Comparison of ENCODE assay signal across 8 mouse cellular contexts in genomic region chr19:7494187-7495015, GRCm38 (mm10). TPM values are rescaled to one million over a fixed set of nuclear protein-coding genes. Genes with fewer than 3 reads are reported as not detected.
A peak's percentile ranks its signal among the peaks of the same experiment; 100 is the strongest.
DNase-seq lines count a peak whose midpoint lies in the region; ATAC-seq lines count a peak whose summit lies in the region.

No protein-coding gene starts in this region.

- peak overlapping the region; percentile 54 for H3K4me2 ChIP-seq in hindbrain, embryonic 12.5 days (replicated peaks)

- peak overlapping the region; percentile 97 for H3K27ac ChIP-seq in hindbrain, embryonic 12.5 days

- H3K27me3 ChIP-seq in hindbrain, embryonic 12.5 days, result no peaks in the 10 kb centered on the region

- under 1% methylated on average over 84 of the region's 84 CpGs for WGBS in hindbrain, embryonic 12.5 days

- no peaks in the 10 kb centered on the region for H3K36me3 ChIP-seq in hindbrain, embryonic 12.5 days

- H3K4me3 ChIP-seq in hindbrain, embryonic 12.5 days, result peak overlapping the region; percentile 70

- peak overlapping the region; percentile 87 for H3K9ac ChIP-seq in hindbrain, embryonic 12.5 days

- H3K4me1 ChIP-seq in hindbrain, embryonic 12.5 days, result peaks cover 4% of the 10 kb centered on the region; the same call in 1 of the 2 replicates

- ATAC-seq in hindbrain, embryonic 12.5 days (ENCODE audit: low FRiP score), result peak; percentile 97

- peak; percentile 92 for DNase-seq in MN1 (ENCODE audit: low spot score)
- peak; percentile 97 for DNase-seq in cerebellum, adult 9-10 months
- DNase-seq in frontal cortex, adult 2 months (ENCODE audit: extremely low spot score in 1 of 2, low spot score in 1 of 2), result peak; percentile 97 to 98
- peak; percentile 95 to 98 for DNase-seq in layer of hippocampus, postnatal 14 days (ENCODE audit: low spot score in 2 of 2)
- DNase-seq in lung, postnatal 14 days, result peak; percentile 94
- peak; percentile 78 for DNase-seq in retina, adult 2 months (ENCODE audit: low read depth, low spot score)
- DNase-seq in thymus, postnatal 36 days, result peak; percentile 86 to 89

- no peaks in the 10 kb centered on the region for H3K9me3 ChIP-seq in hindbrain, embryonic 12.5 days (replicated peaks)

RNA-seq across cellular contexts. Expression of gene Atl3, which starts 0.6 kb away (rescaled TPM):
- polyA plus RNA-seq in frontal cortex, adult 2 months (2012; rRNA removed), result 14.3 and 18.7 TPM in 2 replicates
- polyA plus RNA-seq in hindbrain, embryonic 12.5 days (2016; fragmentation: Nextera tagmentation; extraction: Ambion mirVana), result 9.4 and 10.5 TPM in 2 replicates
- 10 to 100 TPM; 20.8 to 20.9 TPM for total RNA-seq in layer of hippocampus, postnatal 14 days (2021)

RNA-seq across cellular contexts. Expression of gene Rtn3, which starts 11.3 kb away (rescaled TPM):
- 724 and 734 TPM in 2 replicates for polyA plus RNA-seq in frontal cortex, adult 2 months (2012; rRNA removed)
- polyA plus RNA-seq in hindbrain, embryonic 12.5 days (2016; fragmentation: Nextera tagmentation; extraction: Ambion mirVana), result 380 and 385 TPM in 2 replicates
- 100 to 1,000 TPM; 850 to 871 TPM for total RNA-seq in layer of hippocampus, postnatal 14 days (2021)

Comparison
In these comparisons a context has a peak if more than half of its experiments do, and no peak if none do; other contexts are left out.
1. Peak in every context shown above with its lines: DNase-seq, ATAC-seq, H3K4me3 ChIP-seq and H3K27ac ChIP-seq.